Mouse (Mus musculus) liver, embryonic 11.5 days (tissue): ENCODE data around the gene Pex10. TPM values are rescaled to one million over a fixed set of nuclear protein-coding genes. Genes with fewer than 3 reads are reported as not detected.

ENCODE experiments used
- polyA plus RNA-seq: library from polyadenylated mRNA; unstranded; fragments of >200 nt; fragmentation: Nextera tagmentation; extraction: Ambion mirVana; gene quantifications from 2 replicates; pipeline ENCODE4 v1.2.1, GENCODE M21; 2014

The Pex10 gene
- polyA plus RNA-seq, 1 experiment from 2014 or later, result 7.2 TPM

Other genes starting within 250 kb of the Pex10 start
- gene Ttc34, start 229.6 kb upstream of the Pex10 start, polyA plus RNA-seq, result 0.10 TPM in 1 of 2 replicates, not detected in the other
- 0.25 and 0.31 TPM in 2 replicates for gene Mmel1, start 197.4 kb upstream of the Pex10 start, polyA plus RNA-seq
- gene Fam213b, start 167.9 kb upstream of the Pex10 start, polyA plus RNA-seq, result 17.4 and 20.1 TPM in 2 replicates
- 23.1 and 24.4 TPM in 2 replicates for gene Tnfrsf14, start 138.5 kb upstream of the Pex10 start, polyA plus RNA-seq
- 0.63 TPM in 1 of 2 replicates, not detected in the other for gene Hes5, start 106.1 kb upstream of the Pex10 start, polyA plus RNA-seq
- 44.2 and 47.2 TPM in 2 replicates for gene Pank4, start 102.9 kb upstream of the Pex10 start, polyA plus RNA-seq
- 0.12 and 0.43 TPM in 2 replicates for gene Plch2, start 10.2 kb upstream of the Pex10 start, polyA plus RNA-seq
- 163 and 168 TPM in 2 replicates for gene Rer1, start 19.4 kb downstream of the Pex10 start, polyA plus RNA-seq
- 3.4 and 3.5 TPM in 2 replicates for gene Morn1, start 19.6 kb downstream of the Pex10 start, polyA plus RNA-seq
- 8.2 and 9.8 TPM in 2 replicates for gene Ski, start 155.6 kb downstream of the Pex10 start, polyA plus RNA-seq
- 50.1 and 55.0 TPM in 2 replicates for gene Faap20, start 182.8 kb downstream of the Pex10 start, polyA plus RNA-seq